Mouse (Mus musculus) midbrain, embryonic 12.5 days (tissue): ENCODE measurements around the gene Phlpp2. TPM values are rescaled to one million over a fixed set of nuclear protein-coding genes. Genes with fewer than 3 reads are reported as not detected.
"Not testable (repeated sequence)": the region's sequence is repeated elsewhere in the genome, so short reads cannot be mapped to it uniquely, and the experiment has no call there.

Source experiments
- ATAC-seq: fragments of 200-750 bp; cut with Nextera tagmentation; 2 replicates; pipeline ENCODE4 v1.8.0; 2017; ENCODE audit warnings: low read depth, moderate TSS enrichment, moderate library complexity; ENCODE audit not compliant: low FRiP score
- H3K27ac ChIP-seq: fragments of 300-500 bp; sonication (generic); replicated peaks from 2 replicates; pipeline ENCODE4 v1.5.1; 2016; ENCODE audit warnings: mild to moderate bottlenecking
- H3K27me3 ChIP-seq: fragments of 300-500 bp; sonication (generic); 2 replicates; pipeline ENCODE4 v1.6.1; 2016; ENCODE audit warnings: mild to moderate bottlenecking
- H3K36me3 ChIP-seq: fragments of 300-500 bp; sonication (generic); 2 replicates; pipeline ENCODE4 v1.6.1; 2016
- H3K4me1 ChIP-seq: fragments of 300-500 bp; sonication (generic); 2 replicates; pipeline ENCODE4 v1.6.1; 2016
- H3K4me2 ChIP-seq: fragments of 300-500 bp; sonication (generic); replicated peaks from 2 replicates; pipeline ENCODE4 v1.6.1; 2016; ENCODE audit warnings: mild to moderate bottlenecking, moderate library complexity
- H3K4me3 ChIP-seq: fragments of 300-500 bp; sonication (generic); 2 replicates; pipeline ENCODE4 v1.5.1; 2016; ENCODE audit warnings: mild to moderate bottlenecking
- H3K9ac ChIP-seq: fragments of 300-500 bp; sonication (generic); replicated peaks from 2 replicates; pipeline ENCODE4 v1.6.1; 2016; ENCODE audit warnings: mild to moderate bottlenecking, moderate library complexity
- H3K9me3 ChIP-seq: fragments of 300-500 bp; sonication (generic); 2 replicates; pipeline ENCODE4 v1.6.1; 2016; ENCODE audit warnings: mild to moderate bottlenecking
- WGBS: fragments of 180-500 bp; shearing (Covaris S2); methylation state at CpG from one replicate; pipeline ENCODE4 v1.1.7; 2016; 5-methylcytosine and 5-hydroxymethylcytosine counted together
- polyA plus RNA-seq: library from polyadenylated mRNA; unstranded; fragments of >200 nt; fragmentation: Nextera tagmentation; extraction: Ambion mirVana; gene quantifications from 2 replicates; pipeline ENCODE4 v1.2.1, GENCODE M21; 2016

The Phlpp2 gene
- polyA plus RNA-seq, 1 experiment from 2014 or later: 3.9 TPM

DNA sequence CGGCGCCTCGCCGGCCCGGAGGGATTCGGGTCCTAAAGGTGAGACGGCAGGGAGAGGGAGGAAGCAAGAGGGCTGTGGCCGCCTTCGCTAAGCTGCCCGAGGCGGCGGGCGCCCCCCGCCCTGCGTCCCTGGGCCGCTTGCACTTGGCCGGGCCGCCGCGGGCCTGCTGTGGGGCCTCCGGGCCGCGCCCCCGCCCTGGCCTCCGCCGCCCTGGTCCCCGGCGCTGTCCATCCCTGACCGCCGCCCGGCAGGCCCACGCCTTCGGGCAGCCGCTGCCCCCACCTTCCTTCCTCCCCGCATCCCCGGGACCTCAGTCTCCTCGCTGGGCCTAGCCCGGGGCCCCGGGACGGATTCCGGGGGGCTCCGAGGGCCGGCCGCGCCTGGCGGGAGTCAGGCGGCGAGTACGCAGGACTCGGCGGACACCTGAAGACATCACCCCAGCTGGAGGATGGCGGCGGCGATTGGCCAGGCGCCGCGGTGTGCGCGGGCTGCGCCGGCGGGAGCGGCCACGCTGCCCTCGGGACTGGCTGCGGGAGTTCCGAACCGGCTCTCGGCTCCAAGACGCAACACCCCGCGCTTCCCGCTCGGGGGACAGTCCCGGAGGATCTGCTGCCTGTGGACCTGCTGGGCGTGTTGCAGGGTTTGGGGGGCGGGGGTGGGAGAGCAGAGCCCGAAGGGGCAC is 479 bp downstream of the Phlpp2 start:
- Histone ChIP-seq H3K9ac (peak overlapping the region; percentile 88), H3K4me1 (peaks cover 7% of the 10 kb centered on the region; the same call in 1 of the 2 replicates), H3K27ac (peak overlapping the region; percentile 86), H3K9me3 (no peaks in the 10 kb centered on the region), H3K27me3 (no peaks in the 10 kb centered on the region), H3K4me2 (peak overlapping the region; percentile 90), H3K36me3 (no peaks in the 10 kb centered on the region), H3K4me3 (peak overlapping the region; percentile 75)
- ATAC-seq: peak; percentile 87
- WGBS: under 1% methylated on average over 50 of the region's 78 CpGs

DNA sequence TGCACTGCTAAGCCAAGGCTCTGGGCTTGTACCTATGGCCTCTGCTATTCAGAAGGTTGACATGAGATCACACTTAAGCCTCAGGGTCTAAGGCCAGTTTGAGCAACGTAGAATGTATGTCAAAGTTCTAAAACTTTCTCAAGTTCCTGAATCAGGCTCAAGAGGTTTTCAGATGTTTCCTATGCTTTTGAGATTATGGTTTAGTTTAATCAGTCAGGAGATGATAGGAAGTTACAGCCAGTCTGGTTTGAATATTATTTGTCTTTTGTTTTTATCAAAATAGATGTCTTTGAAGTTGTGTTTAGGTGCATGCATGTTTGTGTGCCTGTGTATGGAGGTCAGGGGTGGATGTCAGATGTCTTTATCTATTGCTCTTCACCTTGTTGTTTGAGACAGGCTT is 2.7 kb downstream of the Phlpp2 start:
- no peak overlapping the region for H3K9ac ChIP-seq
- H3K4me1 ChIP-seq: peaks cover 7% of the 10 kb centered on the region; the same call in 1 of the 2 replicates
- no peak overlapping the region for H3K4me2 ChIP-seq
- no peak overlapping the region for H3K27ac ChIP-seq
- H3K9me3 ChIP-seq: no peaks in the 10 kb centered on the region
- H3K27me3 ChIP-seq: no peaks in the 10 kb centered on the region
- H3K4me3 ChIP-seq: no peak overlapping the region
- no peak for ATAC-seq
- H3K36me3 ChIP-seq: no peaks in the 10 kb centered on the region
- 89% methylated on average over 1 of the region's 1 CpGs for WGBS

DNA sequence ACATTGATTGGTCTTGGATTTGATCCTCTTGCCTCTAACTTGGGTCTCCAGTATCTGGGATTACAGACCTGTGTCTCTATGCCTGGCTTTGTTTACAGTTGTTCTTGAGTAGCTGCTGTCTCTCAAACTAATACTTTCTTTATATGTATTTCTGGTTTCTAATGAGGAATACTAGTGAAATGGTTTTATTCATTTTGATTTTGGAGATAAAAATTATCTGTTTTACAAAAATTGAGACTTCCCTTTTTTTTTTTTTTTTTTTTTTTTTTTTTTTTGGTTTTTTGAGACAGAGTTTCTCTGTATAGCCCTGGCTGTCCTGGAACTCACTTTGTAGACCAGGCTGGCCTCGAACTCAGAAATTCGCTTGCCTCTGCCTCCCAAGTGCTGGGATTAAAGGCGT is 5.5 kb downstream of the Phlpp2 start:
- not testable (repeated sequence) for H3K9ac ChIP-seq, H3K9me3 ChIP-seq, ATAC-seq, H3K4me1 ChIP-seq, H3K4me2 ChIP-seq, H3K27ac ChIP-seq, H3K27me3 ChIP-seq, H3K4me3 ChIP-seq
- peaks cover 20% of the 10 kb centered on the region for H3K36me3 ChIP-seq
- WGBS: 95% methylated on average over 3 of the region's 3 CpGs

DNA sequence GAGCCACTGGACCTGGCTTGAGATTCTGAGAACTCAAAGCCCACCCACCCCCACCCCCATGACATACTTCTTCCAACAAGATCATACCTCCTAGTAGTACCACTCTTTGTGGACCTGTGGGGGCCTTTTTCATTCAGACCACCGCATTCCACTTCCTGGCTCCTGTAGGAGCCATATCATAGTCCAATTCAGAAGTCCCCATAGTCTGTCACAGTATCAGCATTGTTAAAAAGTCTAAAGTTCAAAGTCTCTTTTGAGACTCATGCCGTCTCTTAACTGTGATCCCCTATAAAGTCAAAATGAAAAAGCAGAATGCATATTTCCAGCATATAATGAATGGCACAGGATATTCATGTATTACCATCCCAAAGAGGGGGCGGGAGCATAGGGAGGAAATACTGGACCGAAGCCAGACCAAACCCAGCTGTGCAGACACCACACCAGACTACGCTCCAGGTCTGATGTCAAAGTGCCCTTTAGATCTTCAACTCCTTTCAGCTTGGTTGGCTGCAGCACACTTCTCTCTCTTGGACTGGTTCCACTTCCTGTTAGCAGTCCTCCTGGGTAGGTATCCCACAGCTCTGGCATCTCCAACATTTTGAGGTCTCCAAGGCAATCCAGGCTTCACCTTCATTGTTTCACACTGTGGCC is 11.8 kb downstream of the Phlpp2 start:
- H3K4me2 ChIP-seq: no peak overlapping the region
- no peak for ATAC-seq
- H3K9ac ChIP-seq: no peak overlapping the region
- H3K4me3 ChIP-seq: no peak overlapping the region
- H3K27ac ChIP-seq: no peak overlapping the region
- H3K27me3 ChIP-seq: no peaks in the 10 kb centered on the region
- 93% methylated on average over 5 of the region's 5 CpGs for WGBS
- peaks cover 31% of the 10 kb centered on the region for H3K36me3 ChIP-seq
- H3K9me3 ChIP-seq: no peaks in the 10 kb centered on the region
- no peaks in the 10 kb centered on the region for H3K4me1 ChIP-seq

DNA sequence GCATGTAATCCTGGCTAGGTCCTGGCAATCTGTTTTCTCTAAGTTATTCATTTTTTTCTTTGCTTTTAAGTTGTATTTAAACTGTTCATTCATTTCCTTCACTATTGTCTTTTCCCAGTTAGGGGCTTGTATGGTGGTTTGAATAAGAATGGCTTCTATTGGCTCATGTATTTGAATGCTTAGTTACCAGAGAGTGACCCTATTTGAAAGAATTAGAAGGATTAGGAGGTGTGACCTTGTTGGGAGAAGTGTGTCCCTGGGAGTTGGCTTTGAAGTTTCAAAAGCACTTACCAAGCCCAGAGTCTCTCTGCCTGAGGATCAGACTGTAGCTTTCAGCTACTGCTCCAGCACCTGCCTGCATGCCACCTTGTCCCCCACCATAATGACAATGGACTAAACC is 17.0 kb downstream of the Phlpp2 start:
- no peaks in the 10 kb centered on the region for H3K9me3 ChIP-seq
- H3K4me3 ChIP-seq: no peak overlapping the region
- H3K36me3 ChIP-seq: peaks cover 28% of the 10 kb centered on the region
- no peak for ATAC-seq
- no peak overlapping the region for H3K4me2 ChIP-seq
- no peak overlapping the region for H3K9ac ChIP-seq
- no peaks in the 10 kb centered on the region for H3K4me1 ChIP-seq
- H3K27ac ChIP-seq: no peak overlapping the region
- no peaks in the 10 kb centered on the region for H3K27me3 ChIP-seq

DNA sequence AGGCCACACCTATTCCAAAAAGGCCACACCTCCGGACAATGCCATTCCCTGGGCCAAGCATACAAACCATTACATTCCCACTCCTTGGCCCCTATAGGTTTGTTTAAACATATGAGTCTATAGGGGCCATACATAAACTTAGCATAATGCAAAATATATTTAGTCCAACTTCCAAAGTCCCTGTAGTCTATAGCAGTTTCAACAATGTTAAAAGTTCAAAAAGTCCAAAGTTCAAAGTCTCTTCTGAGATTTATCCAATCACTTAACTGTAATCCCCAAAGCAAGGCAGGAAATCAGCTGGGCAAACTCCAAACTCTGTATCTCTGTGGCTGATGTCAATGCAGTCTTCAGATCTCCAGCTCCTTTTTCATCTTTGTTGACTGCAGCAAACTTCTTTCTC is 20.9 kb downstream of the Phlpp2 start:
- H3K27me3 ChIP-seq: no peaks in the 10 kb centered on the region
- no peak overlapping the region for H3K4me3 ChIP-seq
- no peaks in the 10 kb centered on the region for H3K4me1 ChIP-seq
- no peak overlapping the region for H3K4me2 ChIP-seq
- no peak overlapping the region for H3K27ac ChIP-seq
- no peak for ATAC-seq
- WGBS: 100% methylated on average over 1 of the region's 1 CpGs
- H3K36me3 ChIP-seq: peaks cover 35% of the 10 kb centered on the region
- H3K9ac ChIP-seq: no peak overlapping the region
- no peaks in the 10 kb centered on the region for H3K9me3 ChIP-seq

DNA sequence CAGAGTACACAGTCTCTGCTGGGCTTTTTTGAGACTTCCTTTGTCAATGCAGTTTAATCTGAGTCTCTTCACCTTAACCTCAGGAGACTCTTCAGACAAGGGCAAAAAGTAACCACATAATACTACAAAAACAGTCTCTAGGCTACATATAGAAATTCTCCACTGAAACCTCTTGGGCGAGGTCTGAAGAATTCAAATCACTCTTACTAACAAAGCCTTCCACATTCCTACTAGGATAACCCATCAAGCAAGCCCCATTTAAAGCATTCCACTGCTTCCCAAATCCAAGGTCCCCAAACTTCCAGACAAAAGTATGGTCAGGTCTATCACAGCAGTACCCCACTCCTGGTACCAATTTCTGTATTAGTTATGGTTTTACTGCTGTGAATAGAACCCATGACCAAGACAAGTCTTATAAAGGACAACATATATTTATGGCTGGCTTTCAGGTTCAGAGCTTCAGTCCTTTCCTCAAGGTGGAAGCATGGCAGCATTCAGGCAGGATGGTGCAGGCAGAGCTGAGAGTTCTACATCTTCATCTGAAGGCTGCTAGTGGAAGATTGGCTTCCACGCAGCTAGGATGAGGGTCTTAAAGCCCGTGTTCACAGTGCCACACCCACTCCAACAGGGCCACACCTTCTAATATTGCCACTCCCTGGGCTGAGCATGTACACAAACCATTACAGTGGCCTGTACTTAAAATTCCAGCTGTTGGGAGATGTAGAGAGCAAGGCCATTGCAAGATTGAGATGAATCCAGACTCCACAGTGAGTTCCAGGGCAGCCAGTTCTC is 22.6 kb downstream of the Phlpp2 start:
- no peak overlapping the region for H3K4me3 ChIP-seq
- H3K9ac ChIP-seq: no peak overlapping the region
- no peak for ATAC-seq
- no peaks in the 10 kb centered on the region for H3K4me1 ChIP-seq
- H3K27me3 ChIP-seq: no peaks in the 10 kb centered on the region
- no peak overlapping the region for H3K4me2 ChIP-seq
- H3K9me3 ChIP-seq: no peaks in the 10 kb centered on the region
- H3K36me3 ChIP-seq: peaks cover 40% of the 10 kb centered on the region
- WGBS: 94% methylated on average over 3 of the region's 3 CpGs
- H3K27ac ChIP-seq: no peak overlapping the region

DNA sequence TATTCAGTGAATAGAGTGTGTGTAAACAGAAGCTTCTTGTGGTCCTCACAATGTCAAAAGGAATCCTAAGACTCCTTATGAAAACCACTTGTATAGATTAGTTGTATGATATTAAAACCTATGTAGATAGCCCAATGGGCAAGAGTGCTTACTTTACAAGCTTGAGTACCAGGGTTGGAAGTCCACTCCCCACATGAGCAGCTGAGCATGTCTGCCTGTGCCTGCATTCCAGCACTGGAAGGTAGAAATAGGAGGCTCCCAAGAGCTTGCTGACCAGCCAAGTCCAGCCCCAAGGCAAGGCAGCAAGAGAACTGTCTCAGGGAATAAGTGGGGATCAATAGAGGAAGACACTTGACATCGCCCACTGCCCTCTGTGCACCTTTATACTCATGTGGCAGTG is 26.3 kb downstream of the Phlpp2 start:
- Histone ChIP-seq H3K36me3 (peaks cover 27% of the 10 kb centered on the region), H3K9me3 (no peaks in the 10 kb centered on the region), H3K27me3 (no peaks in the 10 kb centered on the region), H3K4me1 (no peaks in the 10 kb centered on the region), H3K9ac (no peak overlapping the region), H3K4me3 (no peak overlapping the region), H3K4me2 (no peak overlapping the region), H3K27ac (no peak overlapping the region)
- ATAC-seq: no peak
- WGBS: 95% methylated on average over 1 of the region's 1 CpGs

DNA sequence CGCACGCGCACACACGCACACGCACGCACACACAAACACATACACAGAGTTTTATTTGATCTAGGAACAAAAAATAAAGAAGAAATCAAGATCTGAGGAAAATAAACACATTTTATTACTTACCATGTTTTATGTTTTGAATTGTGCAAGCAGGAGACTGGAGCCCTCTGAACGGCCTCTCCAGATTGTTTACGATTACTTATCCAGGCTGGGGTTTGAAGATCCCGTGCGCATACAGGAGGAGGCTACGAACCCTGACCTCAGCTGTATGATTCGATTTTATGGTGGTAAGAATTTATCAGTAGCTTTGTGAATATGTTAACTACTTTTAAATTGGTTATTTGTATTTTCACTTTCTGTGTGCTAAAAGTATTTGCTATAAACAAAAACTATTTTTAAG is 27.0 kb downstream of the Phlpp2 start:
- no peaks in the 10 kb centered on the region for H3K27me3 ChIP-seq
- H3K4me3 ChIP-seq: no peak overlapping the region
- no peak overlapping the region for H3K4me2 ChIP-seq
- H3K4me1 ChIP-seq: no peaks in the 10 kb centered on the region
- H3K36me3 ChIP-seq: peaks cover 21% of the 10 kb centered on the region; the same call in 1 of the 2 replicates
- no peak for ATAC-seq
- no peak overlapping the region for H3K9ac ChIP-seq
- 96% methylated on average over 12 of the region's 12 CpGs for WGBS
- no peak overlapping the region for H3K27ac ChIP-seq
- no peaks in the 10 kb centered on the region for H3K9me3 ChIP-seq

DNA sequence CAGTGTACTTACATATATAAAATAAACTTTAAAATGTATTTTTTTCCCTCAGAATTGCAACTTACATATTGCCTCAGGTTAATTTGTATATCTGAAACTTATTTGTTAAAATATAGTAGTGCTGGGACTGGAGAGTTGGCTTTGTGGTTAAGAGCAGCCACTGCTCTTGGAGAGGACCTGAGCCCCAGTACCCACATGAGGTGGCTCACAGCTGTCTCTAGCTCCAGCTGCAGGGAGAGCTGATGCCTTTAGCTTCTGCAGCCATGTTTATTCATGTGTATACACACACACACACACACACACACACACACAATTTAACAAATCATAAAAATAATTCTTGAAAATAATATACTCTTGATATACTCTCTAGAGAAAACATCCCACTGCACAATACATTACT is 34.0 kb downstream of the Phlpp2 start:
- H3K9me3 ChIP-seq: no peaks in the 10 kb centered on the region
- H3K9ac ChIP-seq: no peak overlapping the region
- H3K27me3 ChIP-seq: no peaks in the 10 kb centered on the region
- no peak overlapping the region for H3K27ac ChIP-seq
- peaks cover 11% of the 10 kb centered on the region for H3K36me3 ChIP-seq
- ATAC-seq: no peak
- H3K4me2 ChIP-seq: no peak overlapping the region
- no peaks in the 10 kb centered on the region for H3K4me1 ChIP-seq
- no peak overlapping the region for H3K4me3 ChIP-seq

DNA sequence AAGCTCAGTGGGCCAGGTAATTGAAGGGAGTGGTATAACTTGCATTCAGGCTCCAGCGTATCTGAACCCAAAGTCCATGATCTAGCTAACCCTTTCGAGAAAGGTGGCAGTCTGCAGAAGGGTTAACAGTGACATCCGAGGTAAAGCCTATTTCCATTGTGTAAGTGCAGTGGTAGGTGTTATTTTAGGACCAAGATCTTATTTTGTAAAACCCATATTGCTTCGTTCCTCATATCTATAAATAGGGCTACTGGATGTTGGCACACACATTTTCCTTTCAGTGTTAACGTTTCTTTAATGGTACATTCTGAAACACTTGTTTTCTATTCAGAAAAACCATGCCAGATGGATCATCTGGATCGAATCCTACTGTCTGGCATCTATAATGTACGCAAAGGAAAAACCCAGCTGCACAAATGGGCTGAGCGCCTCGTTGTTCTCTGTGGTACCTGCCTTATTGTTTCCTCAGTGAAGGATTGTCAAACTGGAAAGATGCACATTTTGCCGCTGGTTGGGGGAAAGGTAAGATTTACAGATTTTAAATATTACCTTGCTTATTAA is 35.6 kb downstream of the Phlpp2 start:
- WGBS: 90% methylated on average over 10 of the region's 10 CpGs
- no peak for ATAC-seq
- no peaks in the 10 kb centered on the region for H3K9me3 ChIP-seq
- H3K4me3 ChIP-seq: no peak overlapping the region
- no peak overlapping the region for H3K4me2 ChIP-seq
- H3K9ac ChIP-seq: no peak overlapping the region
- peaks cover 26% of the 10 kb centered on the region for H3K36me3 ChIP-seq
- H3K27me3 ChIP-seq: no peaks in the 10 kb centered on the region
- no peak overlapping the region for H3K27ac ChIP-seq
- H3K4me1 ChIP-seq: no peaks in the 10 kb centered on the region
